Mouse (Mus musculus) gonadal fat pad, adult 2 months (tissue): ENCODE measurements around the gene Pif1. TPM values are rescaled to one million over a fixed set of nuclear protein-coding genes. Genes with fewer than 3 reads are reported as not detected.

Experiments
- DNase-seq: peaks from one replicate; pipeline ENCODE4 v3.0.0-alpha.2; 2012; ENCODE audit warnings: low read depth
- polyA plus RNA-seq: library from polyadenylated mRNA; depleted of rRNA; stranded (reverse); fragments of >200 nt; gene quantifications from 2 replicates; pipeline ENCODE4 v1.2.3, GENCODE M21; 2012

The Pif1 gene
- polyA plus RNA-seq, 1 experiment, result 0.32 TPM

- no peak for DNase-seq
Measured at GRCm38 (mm10) chr9:65593596-65593995, 6.6 kb downstream of the Pif1 start.

- DNase-seq, result no peak
Measured at GRCm38 (mm10) chr9:65598765-65599249, 11.8 kb downstream of the Pif1 start.

- no peak for DNase-seq
Measured at GRCm38 (mm10) chr9:65600951-65601350, 14.0 kb downstream of the Pif1 start.

DNA sequence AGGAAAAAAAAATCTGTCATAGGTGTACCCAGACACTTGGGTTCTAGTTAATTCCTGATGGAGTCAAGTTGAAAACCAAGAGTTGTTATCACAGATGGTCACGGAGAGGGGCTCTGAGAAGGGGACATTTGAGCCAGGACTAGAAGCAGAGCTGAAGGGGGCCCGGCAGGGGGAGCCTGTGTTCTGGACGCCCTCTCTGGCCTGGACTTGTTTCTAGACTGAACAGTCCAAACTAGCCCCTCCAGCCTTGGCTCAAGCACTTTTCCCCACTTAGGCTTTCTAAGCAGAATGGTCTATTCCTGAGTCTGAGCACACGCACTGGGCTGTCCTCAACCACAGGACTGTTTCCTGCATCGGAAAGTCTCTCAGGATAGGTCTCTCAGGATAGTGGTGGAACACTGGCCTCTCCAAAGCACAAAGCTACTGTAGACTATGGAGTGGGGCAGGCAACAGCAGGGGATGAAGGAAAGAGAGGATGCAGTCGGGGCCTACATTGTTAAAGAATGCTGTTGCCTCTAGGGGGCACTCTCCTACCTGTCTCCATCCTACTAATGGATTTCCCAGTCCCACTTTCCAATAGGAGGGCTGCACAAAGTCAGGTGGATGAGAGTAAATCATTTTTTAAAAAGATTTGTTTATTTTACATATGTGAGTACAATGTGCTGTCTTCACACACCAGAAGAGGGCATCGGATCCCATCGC is 16.6 kb downstream of the Pif1 start:
- no peak for DNase-seq

GRCm38 (mm10) chr9:65605471-65606136 is 18.6 kb downstream of the Pif1 start:
- no peak for DNase-seq

DNA sequence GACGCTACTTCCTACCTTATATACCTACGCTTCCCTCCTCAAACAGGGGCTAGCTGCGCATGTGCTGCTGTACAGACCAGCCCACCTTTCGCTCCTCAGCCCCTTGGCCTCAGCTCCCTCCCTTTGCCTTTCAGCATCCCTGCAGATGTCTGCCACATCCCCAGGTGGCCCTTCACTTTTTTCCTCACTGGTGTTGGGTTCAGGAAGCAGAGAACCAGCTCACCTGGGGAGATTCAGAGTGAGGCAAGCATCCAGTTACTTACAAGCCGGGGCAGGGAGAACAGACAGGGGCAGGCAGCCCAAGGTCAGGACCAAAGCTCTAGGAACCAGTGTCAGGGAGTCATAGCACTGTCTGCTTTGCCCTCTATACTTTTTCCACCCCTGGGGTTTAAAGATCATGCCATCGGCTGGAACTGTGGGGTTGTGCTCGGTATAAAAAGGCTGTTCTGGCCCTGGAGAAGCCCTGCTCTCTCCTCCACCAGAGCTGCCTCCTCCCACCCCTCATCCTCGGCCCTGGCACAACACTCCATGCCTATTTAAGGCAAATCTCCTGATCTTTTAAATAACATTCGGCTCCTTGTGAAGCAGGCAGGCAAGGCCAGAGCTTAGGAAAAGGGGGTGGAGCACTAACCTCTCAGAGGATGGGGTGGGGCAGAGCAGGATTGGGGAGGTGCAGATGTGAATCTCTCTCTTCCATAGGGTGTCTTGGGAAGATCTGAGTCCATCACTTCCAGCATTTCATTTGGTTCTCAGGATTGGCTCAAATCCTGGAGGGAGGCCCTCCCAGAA is 19.6 kb downstream of the Pif1 start:
- DNase-seq, result no peak

DNA sequence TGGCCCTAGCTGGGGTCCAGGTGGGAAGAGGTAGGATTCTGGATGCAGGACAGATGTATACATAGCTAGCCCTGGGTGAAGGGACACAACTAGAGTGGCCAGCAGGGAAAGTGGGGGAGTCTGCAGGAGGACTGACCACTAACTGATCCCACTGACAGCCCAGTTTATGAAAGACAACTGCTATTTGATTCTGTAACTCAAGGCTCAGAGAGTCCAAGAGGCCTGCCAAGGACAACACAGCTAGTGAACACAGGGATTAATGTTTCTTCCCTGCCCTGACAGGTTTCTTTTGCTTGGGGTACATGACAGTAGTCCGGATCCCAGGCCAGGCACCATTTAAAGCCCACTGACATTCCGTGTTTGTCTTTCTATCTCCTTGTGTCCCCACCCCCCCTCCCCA is 20.2 kb downstream of the Pif1 start:
- DNase-seq, result peak; percentile 60

DNA sequence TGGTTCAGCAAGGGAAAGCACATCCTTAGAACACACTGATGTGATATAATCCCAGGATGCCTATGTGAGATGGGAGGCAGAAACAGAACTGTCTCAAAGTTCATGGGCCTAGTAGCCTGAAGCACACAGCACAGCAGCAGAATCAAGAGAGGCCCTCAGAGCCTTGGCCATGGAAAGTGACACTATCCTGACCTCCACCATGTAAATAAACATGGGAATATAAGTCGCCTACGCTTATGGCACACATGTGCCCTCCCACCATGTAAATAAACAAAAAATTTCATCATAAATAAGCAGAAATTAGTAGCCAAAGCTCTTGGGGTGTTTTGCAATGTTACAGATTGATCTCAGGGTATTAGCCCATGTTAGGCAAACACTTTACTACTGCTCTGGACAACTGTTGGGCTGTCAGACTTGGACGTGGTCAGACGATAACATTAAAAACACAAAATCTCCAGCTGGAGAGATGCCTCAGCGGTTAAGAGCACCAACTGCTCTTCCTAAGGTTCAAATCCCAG is 25.1 kb downstream of the Pif1 start:
- peak; percentile 58 for DNase-seq

DNA sequence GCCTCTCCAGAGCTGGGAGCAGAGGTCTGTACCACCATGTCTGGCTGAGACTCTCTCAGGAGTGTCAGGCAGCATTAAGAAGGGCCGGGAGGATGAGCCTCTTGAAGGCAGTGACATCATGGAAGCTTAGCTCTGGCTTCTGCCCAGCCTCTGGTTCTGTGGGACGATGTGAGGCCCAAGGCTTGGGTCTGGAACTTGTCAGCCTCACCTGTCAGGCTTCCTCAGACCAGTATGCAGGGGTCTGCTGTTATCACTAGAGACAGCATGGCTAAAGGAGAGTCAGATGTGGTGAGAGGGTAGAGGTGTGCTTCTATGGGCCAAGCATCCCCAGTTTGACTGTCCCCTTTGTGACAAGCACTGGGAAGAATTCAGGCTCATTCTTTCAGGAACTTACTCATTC is 26.1 kb downstream of the Pif1 start:
- DNase-seq, result no peak

GRCm38 (mm10) chr9:65619311-65619710 is 32.4 kb downstream of the Pif1 start:
- no peak for DNase-seq

- no peak for DNase-seq
Measured at GRCm38 (mm10) chr9:65621196-65621595, 34.2 kb downstream of the Pif1 start.

DNA sequence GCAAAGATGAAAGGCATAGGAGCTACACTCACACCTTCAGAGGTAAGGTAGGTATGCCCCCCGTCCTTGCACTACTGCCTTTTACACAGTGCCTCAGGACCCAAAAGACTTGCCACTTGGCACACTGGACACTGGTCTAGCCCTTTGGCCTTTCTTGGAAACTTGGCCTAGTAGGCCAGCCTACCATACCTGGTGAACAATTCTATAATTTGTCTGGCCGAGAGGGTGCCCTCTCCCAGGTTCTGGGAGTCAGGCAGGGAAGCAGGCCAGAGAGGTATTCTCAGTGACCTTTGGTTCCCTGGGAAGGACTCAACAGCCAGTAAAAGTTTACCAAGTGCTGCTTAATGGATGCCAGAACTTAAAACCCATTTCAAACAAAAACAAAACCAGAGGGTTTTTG is 34.7 kb downstream of the Pif1 start:
- DNase-seq, result no peak

GRCm38 (mm10) chr9:65622826-65623225 is 35.9 kb downstream of the Pif1 start:
- no peak for DNase-seq

DNA sequence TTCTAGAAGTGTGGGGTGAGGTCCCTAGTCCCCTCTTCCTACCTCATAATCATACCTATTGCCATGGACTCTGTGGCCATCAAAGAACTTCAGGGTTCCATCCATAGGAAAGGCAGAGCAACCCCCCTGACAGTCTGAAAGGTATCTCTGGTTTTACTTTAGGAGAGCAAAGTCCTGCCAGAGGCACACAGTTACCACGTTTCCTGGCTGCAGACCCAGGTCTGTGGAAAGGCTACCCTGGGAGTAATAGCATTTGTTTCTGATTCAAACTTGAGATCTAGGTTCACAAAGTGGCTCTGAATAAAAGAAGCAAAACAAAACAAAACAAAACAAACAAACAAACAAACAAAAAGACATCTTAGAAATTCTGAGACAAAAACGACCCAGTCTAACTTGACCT is 37.3 kb downstream of the Pif1 start:
- DNase-seq, result no peak

DNA sequence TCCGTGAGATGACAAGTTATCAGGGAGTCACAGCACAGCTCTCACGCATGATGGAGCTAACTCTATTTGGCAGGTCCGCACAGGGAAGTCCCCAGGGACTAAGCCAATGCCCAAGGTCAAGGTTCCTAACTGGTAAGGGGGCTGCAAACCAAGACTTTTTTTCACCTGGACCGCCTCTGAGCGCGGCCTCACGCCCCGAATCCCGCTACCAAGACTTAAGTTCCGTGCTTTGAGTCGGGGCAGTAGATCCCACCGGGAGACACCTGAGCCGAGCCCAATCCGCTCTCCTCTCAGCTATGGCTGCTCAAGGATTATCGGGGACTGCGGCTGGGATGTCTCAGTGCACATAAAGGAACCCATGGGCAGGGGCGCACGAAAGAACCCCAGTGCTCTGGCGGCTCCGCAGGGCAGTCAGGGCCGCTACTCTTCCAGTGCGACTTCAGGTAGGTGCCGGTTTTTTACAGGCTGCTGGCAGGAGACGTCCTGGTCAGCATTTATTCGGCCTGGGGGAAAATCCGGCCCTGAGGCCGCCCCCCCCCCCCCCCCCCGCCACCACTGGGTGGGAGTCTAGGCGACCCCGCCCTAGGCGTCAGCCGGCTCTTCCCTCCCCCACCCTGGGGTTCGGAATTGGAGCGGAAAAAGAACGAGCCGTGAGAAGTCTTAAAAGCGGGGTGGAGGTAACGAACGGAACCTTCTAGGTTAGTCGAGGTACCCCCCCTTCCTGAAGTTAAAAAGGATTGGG is 42.2 kb downstream of the Pif1 start, which contains the start of gene Rbpms2:
TSS of gene Rbpms2 (plus strand) at position 624 of the 742 bp plus-strand sequence.
- no peak for DNase-seq

DNA sequence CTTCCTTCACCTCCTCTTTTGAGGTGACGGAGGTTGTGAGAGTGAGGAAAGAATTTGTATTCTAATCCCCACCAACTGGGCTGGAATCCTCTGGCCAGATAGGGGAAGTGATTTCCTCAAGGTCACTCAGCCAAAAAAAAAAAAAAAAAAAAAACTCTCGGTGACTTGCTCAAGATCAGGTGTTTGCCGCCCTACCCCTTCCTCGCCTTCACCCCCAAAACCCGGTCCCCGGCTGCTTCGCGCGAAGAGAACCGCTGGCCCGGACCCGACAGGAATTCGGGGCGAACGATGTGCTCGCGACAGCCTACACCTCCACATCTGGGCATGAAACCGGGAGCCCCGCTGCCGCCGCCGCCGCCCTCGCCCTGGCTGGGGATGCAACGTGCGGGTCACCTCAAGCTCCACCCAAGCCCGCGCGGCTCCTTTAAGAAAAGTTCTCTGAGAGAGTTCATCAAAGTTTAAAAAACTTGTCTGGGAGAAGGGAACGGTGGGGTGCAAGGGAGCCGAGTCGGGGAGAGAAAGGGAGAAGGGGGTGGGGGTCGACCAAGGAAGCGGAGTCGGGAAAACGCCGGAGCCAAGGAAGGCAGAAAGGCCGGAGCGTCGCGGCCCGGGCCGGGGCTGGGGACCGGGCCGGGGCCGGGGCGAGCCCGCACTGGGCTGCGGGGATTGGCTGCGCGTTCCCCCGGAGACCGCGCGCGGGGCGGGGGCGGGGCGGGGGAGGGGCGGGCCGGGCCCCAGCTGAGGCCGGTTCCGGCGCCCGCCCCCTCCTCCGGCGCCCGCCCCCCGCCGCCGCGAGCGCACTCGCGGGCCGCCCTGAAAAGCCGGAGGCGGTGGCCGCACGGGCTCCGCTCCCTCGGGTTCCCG is 43.0 kb downstream of the Pif1 start:
- no peak for DNase-seq

DNA sequence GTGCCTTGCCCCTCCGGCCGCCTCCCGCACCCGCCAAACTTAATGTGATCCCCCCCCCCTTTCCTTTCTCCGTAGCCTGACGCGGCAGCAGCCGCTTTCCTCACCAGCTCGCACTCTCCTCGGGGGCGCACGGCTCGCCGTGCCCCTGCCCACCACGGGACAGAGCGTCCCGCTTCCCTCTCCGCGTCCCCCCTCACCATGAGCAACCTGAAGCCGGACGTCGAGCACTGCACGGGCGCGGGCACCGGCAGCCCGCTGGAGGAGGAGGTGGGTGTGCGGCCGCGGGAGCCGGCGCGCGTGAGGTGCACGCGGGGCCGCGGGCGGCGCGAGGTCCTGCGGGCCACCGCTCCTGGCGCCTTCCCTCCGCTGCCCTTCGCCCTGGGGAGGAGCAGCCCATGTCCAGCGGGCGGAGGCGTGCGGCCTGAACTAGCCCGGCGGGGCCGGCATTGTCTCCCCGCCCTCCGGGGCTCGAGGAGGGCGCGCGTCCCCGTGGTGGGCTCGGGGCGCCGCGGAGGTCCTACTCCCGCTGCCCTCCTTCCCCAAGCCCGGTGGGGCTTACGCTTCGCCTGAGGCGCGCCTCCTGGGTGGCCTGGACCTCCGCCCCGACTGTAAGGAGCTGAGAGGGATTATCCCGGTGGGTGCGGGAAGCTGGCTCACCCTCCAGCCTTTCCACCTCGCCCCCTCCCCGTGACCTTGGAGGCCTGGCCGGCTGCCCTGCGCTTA is 43.8 kb downstream of the Pif1 start:
- no peak for DNase-seq

- DNase-seq, result no peak
Measured at GRCm38 (mm10) chr9:65631354-65632021, 44.5 kb downstream of the Pif1 start.

DNA sequence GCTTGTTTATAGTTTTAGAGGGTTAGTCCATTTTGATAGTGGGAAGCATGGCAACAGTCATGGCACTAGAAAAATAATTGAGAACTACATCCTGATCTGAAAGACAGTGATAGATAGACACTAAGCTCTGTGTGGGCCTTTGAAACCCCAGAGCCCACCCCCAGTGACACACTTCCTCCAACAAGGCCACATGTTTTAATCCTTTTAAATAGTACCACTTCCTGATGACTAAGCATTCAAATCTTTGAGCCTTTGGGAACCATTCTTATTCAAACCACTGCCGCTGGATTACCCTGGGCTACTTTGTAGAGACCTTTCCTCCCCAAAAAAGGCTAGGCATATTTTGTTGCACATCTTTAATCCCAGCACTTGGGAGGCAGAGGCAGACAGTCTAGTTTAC is 48.8 kb downstream of the Pif1 start:
- DNase-seq, result no peak
